Mouse (Mus musculus) small intestine, adult 2 months (tissue): ENCODE results near the gene Gm26938.

ENCODE experiments used
- CTCF ChIP-seq: fragments of 200-500 bp; IDR thresholded peaks from 2 replicates; pipeline ENCODE4 v1.5.1; 2012; ENCODE audit warnings: low read depth, mild to moderate bottlenecking, control low read depth, inconsistent platforms, low read length, moderate library complexity, mixed read lengths; ENCODE audit not compliant: insufficient replicate concordance, insufficient read length; ENCODE audit errors: extremely low read depth
- POLR2A ChIP-seq: fragments of 200-500 bp; IDR thresholded peaks from 2 replicates; pipeline ENCODE4 v1.6.1; 2012; ENCODE audit warnings: low read depth, mild to moderate bottlenecking, control low read depth, inconsistent platforms, low read length, moderate library complexity

- TF ChIP-seq CTCF (no peak), POLR2A (no peak; the same call in 1 of the 2 replicates)
These were observed 33.3 kb downstream of the Gm26938 start for GRCm38 (mm10) chr5:139792966-139793337.
